Mouse (Mus musculus) small intestine, adult 2 months (tissue): ENCODE measurements around the gene Cblb.

ENCODE experiments used
- CTCF ChIP-seq: fragments of 200-500 bp; IDR thresholded peaks from 2 replicates; pipeline ENCODE4 v1.5.1; 2012; ENCODE audit warnings: low read depth, mild to moderate bottlenecking, control low read depth, inconsistent platforms, low read length, moderate library complexity, mixed read lengths; ENCODE audit not compliant: insufficient replicate concordance, insufficient read length; ENCODE audit errors: extremely low read depth
- POLR2A ChIP-seq: fragments of 200-500 bp; IDR thresholded peaks from 2 replicates; pipeline ENCODE4 v1.6.1; 2012; ENCODE audit warnings: low read depth, mild to moderate bottlenecking, control low read depth, inconsistent platforms, low read length, moderate library complexity

- TF ChIP-seq CTCF, result no peak
- no peak for TF ChIP-seq POLR2A
Observed at GRCm38 (mm10) chr16:52032376-52033330, 1.6 kb downstream of the Cblb start.
